In genomic region chrX:21088983-21089866, GRCm38 (mm10) we compare ENCODE assay signal across 8 mouse cellular contexts. TPM values are rescaled to one million over a fixed set of nuclear protein-coding genes. Genes with fewer than 3 reads are reported as not detected.
DNase-seq lines count a peak whose midpoint lies in the region; ATAC-seq and TF ChIP-seq lines count a peak whose summit lies in the region.

Gene Zfp300 (minus strand): TSS chrX:21089527.

- H3K27me3 ChIP-seq in cerebellum, adult 2 months (ENCODE audit: control insufficient read depth, insufficient read depth, low read length): no peaks in the 10 kb centered on the region
- H3K27me3 ChIP-seq in hindbrain, embryonic 10.5 days (ENCODE audit: insufficient read depth, poor library complexity, severe bottlenecking): no peaks in the 10 kb centered on the region
- no peaks in the 10 kb centered on the region for H3K27me3 ChIP-seq in neural tube, embryonic 15.5 days (replicated peaks)

- peak within 1 kb of the TSS; percentile 89 for H3K27ac ChIP-seq in cerebellum, adult 2 months (ENCODE audit: insufficient read depth, low read length)
- H3K27ac ChIP-seq in hindbrain, embryonic 10.5 days: peak within 1 kb of the TSS; percentile 82
- H3K27ac ChIP-seq in neural tube, embryonic 15.5 days (replicated peaks): peak within 1 kb of the TSS; percentile 90

- TF ChIP-seq CTCF in cerebellum, adult 2 months (IDR thresholded peaks at IDR 0.05; ENCODE audit: borderline replicate concordance, insufficient read depth, low read depth, low read length): no peak
- TF ChIP-seq CTCF in lung, adult 2 months (IDR thresholded peaks at IDR 0.05; ENCODE audit: insufficient read depth, low read length): no peak

- peak; percentile 82 for DNase-seq in Muller cell, postnatal 12 days (ENCODE audit: inconsistent ontology term)
- peak; percentile 72 to 78 for DNase-seq in cerebellum, adult 2 months
- DNase-seq in hindbrain, embryonic 10.5 days (ENCODE audit: low spot score): peak; percentile 62
- peak; percentile 56 to 62 for DNase-seq in layer of hippocampus, adult 8-10 months (ENCODE audit: low spot score in 2 of 2)
- DNase-seq in lung, adult 2 months: peak; percentile 21
- DNase-seq in thymus, adult 18-20 months: peak; percentile 18 to 45

- no peaks in the 10 kb centered on the region for H3K4me1 ChIP-seq in cerebellum, adult 2 months (ENCODE audit: control insufficient read depth, insufficient read depth, low read length)
- no peaks in the 10 kb centered on the region for H3K4me1 ChIP-seq in hindbrain, embryonic 10.5 days (replicated peaks)
- H3K4me1 ChIP-seq in lung, adult 2 months (ENCODE audit: control insufficient read depth, insufficient read depth, low read length): no peaks in the 10 kb centered on the region
- no peaks in the 10 kb centered on the region for H3K4me1 ChIP-seq in neural tube, embryonic 15.5 days

- 5% methylated on average over 27 of the region's 27 CpGs for WGBS in cerebellum, adult 2 months
- WGBS in hindbrain, embryonic 10.5 days: 20% methylated on average over 27 of the region's 27 CpGs
- 26% methylated on average over 27 of the region's 27 CpGs for WGBS in lung, adult 2 months
- 21% methylated on average over 27 of the region's 27 CpGs for WGBS in neural tube, embryonic 15.5 days

- H3K9me3 ChIP-seq in hindbrain, embryonic 10.5 days: no peaks in the 10 kb centered on the region
- no peaks in the 10 kb centered on the region for H3K9me3 ChIP-seq in neural tube, embryonic 15.5 days (replicated peaks)

- no peak; the same call in 1 of the 2 replicates for TF ChIP-seq POLR2A in cerebellum, adult 2 months (IDR thresholded peaks at IDR 0.05; ENCODE audit: borderline replicate concordance, insufficient read depth, low read length)
- TF ChIP-seq POLR2A in lung, adult 2 months (IDR thresholded peaks at IDR 0.05; ENCODE audit: borderline replicate concordance, extremely low read depth, low read depth, low read length): no peak

- no peaks in the 10 kb centered on the region for H3K36me3 ChIP-seq in hindbrain, embryonic 10.5 days
- H3K36me3 ChIP-seq in neural tube, embryonic 15.5 days: no peaks in the 10 kb centered on the region

- H3K4me2 ChIP-seq in neural tube, embryonic 15.5 days: peak within 1 kb of the TSS; percentile 58

- peak; percentile 97 for ATAC-seq in frontal cortex, adult (ENCODE audit: low TSS enrichment)
- ATAC-seq in neural tube, embryonic 15.5 days (ENCODE audit: low FRiP score): peak; percentile 95

- H3K9ac ChIP-seq in neural tube, embryonic 15.5 days (replicated peaks): peak within 1 kb of the TSS; percentile 53

- peak within 1 kb of the TSS; percentile 65 for H3K4me3 ChIP-seq in cerebellum, adult 2 months (replicated peaks; ENCODE audit: insufficient read depth, low read depth, low read length)
- H3K4me3 ChIP-seq in hindbrain, embryonic 10.5 days: peak within 1 kb of the TSS; percentile 53
- peak within 1 kb of the TSS; percentile 81 for H3K4me3 ChIP-seq in lung, adult 2 months (replicated peaks; ENCODE audit: extremely low read depth, low read depth, low read length)
- H3K4me3 ChIP-seq in neural tube, embryonic 15.5 days (replicated peaks): peak within 1 kb of the TSS; percentile 46

RNA-seq across cellular contexts. Expression of gene Zfp300, which starts in this region (rescaled TPM):
- polyA plus RNA-seq in cerebellum, adult 2 months (2012; rRNA removed): 2.3 and 3.0 TPM in 2 replicates
- 1.9 and 2.2 TPM in 2 replicates for polyA plus RNA-seq in hindbrain, embryonic 10.5 days (2016; fragmentation: Nextera tagmentation; extraction: Ambion mirVana)
- 1 to 10 TPM; 2.2 to 3.9 (median 3.0) TPM for total RNA-seq in layer of hippocampus, adult 8-10 months (2022)
- polyA plus RNA-seq in lung, adult 2 months (2012; rRNA removed): 0.14 and 0.24 TPM in 2 replicates
- polyA plus RNA-seq in neural tube, embryonic 15.5 days (2015; fragmentation: Nextera tagmentation; extraction: Ambion mirVana): 4.0 and 4.8 TPM in 2 replicates

Comparison
In these comparisons a context has a peak if more than half of its experiments do, and no peak if none do; other contexts are left out.
1. Peak in every context shown above with its lines: DNase-seq, ATAC-seq, H3K4me3 ChIP-seq and H3K27ac ChIP-seq.
2. Peak in DNase-seq and H3K4me3 ChIP-seq in lung, adult 2 months; RNA of the gene not detected or under 1 TPM.
3. DNase-seq: peak in every context shown above with its lines; median percentile 82 in Muller cell, postnatal 12 days; 75 in cerebellum, adult 2 months; 62 in hindbrain, embryonic 10.5 days; 59 in layer of hippocampus, adult 8-10 months; 32 in thymus, adult 18-20 months; 21 in lung, adult 2 months.